Mouse (Mus musculus) urinary bladder, postnatal 36 days (tissue): Measurements from ENCODE around the gene Gxylt2.

Experiments
- DNase-seq, 2 experiments: peaks; one replicate each; pipeline ENCODE4 v3.0.0; 2022; ENCODE audit warnings: low spot score in 2 of 2, mixed read lengths in 1 of 2

Gene Gxylt2

DNA sequence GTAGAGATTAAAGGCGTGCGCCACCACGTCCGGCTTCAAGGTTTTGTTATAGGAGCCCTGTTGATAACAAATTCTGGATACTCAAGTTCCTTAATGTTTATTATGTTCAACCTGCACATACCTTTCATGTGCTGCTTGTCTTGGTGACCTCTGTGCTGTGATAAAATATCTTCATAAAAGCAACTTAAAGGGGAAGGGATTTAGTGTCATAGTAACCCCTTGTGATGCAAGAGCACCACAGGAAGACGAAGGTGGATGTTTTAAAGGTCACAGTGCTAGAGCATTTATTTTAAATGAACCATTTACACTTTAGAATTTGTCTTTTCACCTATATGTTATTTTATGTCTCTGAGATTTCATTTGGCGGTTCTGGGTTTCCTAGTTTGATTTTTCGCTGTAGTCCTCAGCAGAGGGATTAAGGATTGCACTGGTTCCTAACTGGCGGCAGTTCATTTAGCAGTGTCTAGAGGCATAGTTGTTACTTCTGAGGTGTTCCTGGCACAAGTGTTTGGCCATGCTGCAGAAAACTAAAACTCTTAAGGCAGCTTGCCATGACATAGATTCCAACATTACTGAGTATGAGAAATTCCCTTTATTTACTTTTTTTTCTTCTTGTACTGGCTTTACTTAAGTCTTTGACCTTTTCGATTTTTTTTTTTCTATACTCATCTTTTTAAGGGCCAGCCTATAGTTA is 144.3 kb downstream of the Gxylt2 start:
- DNase-seq = no peak

DNA sequence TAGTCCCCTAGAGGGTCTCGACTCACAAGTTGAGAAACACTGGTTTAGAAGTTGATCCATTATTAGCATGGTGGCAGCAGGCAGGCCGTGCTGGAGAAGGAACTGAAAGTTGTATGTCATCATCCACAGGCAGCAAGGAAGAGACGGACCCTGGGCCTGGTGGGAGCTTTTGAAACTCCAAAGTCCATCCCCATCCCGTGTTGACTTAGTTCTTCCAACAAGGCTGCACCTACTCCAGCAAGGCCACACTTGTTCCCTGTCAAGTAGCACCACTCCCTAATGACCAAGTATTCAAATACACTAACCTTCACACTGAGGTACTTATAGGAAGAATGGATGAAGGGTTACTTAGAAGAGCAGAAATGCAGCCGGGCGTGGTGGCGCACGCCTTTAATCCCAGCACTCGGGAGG is 146.1 kb downstream of the Gxylt2 start:
- peak in 1 of 2 experiments; percentile 8 for DNase-seq

DNA sequence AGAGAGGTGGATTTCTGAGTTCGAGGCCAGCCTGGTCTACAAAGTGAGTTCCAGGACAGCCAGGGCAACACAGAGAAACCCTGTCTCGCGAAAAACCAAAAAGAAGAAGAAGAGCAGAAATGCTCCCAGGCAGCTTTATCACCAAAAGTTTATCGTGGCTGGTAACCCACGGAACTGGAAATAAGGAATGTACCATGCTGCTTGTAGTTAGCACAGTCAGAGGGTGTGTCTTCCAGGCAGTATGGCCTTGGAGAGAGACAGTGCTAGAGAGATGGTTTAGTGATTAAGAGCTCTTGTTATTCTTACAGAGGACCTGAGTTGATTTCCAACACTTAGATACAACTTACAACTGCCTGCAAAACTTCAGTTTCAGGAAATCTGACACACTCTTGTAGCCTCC is 146.5 kb downstream of the Gxylt2 start:
- DNase-seq = no peak
